Comparison of ENCODE assay signal across 26 mouse cellular contexts in the genomic region with DNA sequence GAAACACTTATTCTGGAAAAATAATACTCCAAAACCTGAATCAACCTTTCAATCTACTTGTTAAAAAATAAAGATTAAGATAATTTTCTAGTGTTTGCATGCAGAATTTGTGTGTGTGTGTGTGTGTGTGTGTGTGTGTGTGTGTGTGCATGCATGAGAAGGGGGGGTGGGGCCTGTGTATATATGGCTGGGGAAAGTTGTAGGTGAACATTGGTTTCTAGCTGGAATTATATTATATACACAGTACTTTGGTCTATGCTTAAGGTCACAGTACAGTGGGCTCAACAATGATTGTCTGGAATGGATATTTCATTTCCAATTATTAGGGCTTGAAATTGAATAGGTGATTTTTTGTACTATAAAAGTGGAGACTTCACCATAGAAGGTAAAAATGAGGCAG.
DNase-seq lines count a peak whose midpoint lies in the region; ATAC-seq and TF ChIP-seq lines count a peak whose summit lies in the region.
"Had no signal": no experiment of that assay in that cellular context is flagged by ENCODE, and none has a peak within 500 bp of the region (broad histone marks: within the 10 kb centered on the region; RNA-seq: fewer than 3 reads in every experiment).

No protein-coding gene starts in this region.

- no peak overlapping the region for H3K4me2 ChIP-seq in intestine, embryonic 15.5 days (replicated peaks)
- H3K4me2 ChIP-seq in intestine, postnatal 0 days (replicated peaks; ENCODE audit: low read depth) = no peak overlapping the region
- H3K4me2 ChIP-seq in lung, embryonic 16.5 days (ENCODE audit: low read depth, low read length) = no peak overlapping the region
- no peak overlapping the region for H3K4me2 ChIP-seq in midbrain, embryonic 16.5 days (ENCODE audit: low read length)
- H3K4me2 ChIP-seq: embryonic facial prominence, embryonic 12.5 days; forebrain, embryonic 12.5 days had no signal

- TF ChIP-seq CTCF in intestine, postnatal 0 days (IDR thresholded peaks at IDR 0.05; ENCODE audit: low read depth) = no peak

- ATAC-seq in intestine, embryonic 15.5 days = peak; percentile 62; the same call in 1 of the 2 replicates
- ATAC-seq in intestine, postnatal 0 days = no peak
- peak; percentile 73 for ATAC-seq in lung, embryonic 16.5 days (ENCODE audit: low read depth)
- ATAC-seq in midbrain, embryonic 16.5 days = no peak
- ATAC-seq: activated CD4-positive, CD25-positive, alpha-beta regulatory T cell, adult 4 months; CD4-positive, CD25-positive, alpha-beta regulatory T cell, adult 4 months; forebrain, embryonic 14.5 days; forebrain, embryonic 16.5 days; Patski had no signal

- no peak overlapping the region for H3K4me3 ChIP-seq in intestine, embryonic 15.5 days (replicated peaks)
- no peak overlapping the region for H3K4me3 ChIP-seq in intestine, postnatal 0 days (ENCODE audit: low read depth, low read length)
- H3K4me3 ChIP-seq in lung, embryonic 16.5 days (ENCODE audit: low read length) = no peak overlapping the region
- H3K4me3 ChIP-seq in midbrain, embryonic 16.5 days (ENCODE audit: low read depth, low read length) = no peak overlapping the region
- H3K4me3 ChIP-seq: embryonic facial prominence, embryonic 10.5 days; embryonic facial prominence, embryonic 12.5 days; erythroblast, embryonic 14.5 days; forebrain, embryonic 10.5 days; forebrain, embryonic 12.5 days had no signal

- no peaks in the 10 kb centered on the region for H3K27me3 ChIP-seq in intestine, embryonic 15.5 days (replicated peaks)
- no peaks in the 10 kb centered on the region for H3K27me3 ChIP-seq in intestine, postnatal 0 days (replicated peaks; ENCODE audit: control insufficient read depth, insufficient read depth, low read length)
- H3K27me3 ChIP-seq in lung, embryonic 16.5 days (ENCODE audit: control insufficient read depth, insufficient read depth, low read depth, low read length) = no peaks in the 10 kb centered on the region
- H3K27me3 ChIP-seq in midbrain, embryonic 16.5 days (ENCODE audit: control insufficient read depth, insufficient read depth, low read depth, low read length) = no peaks in the 10 kb centered on the region
- H3K27me3 ChIP-seq: CH12.LX; embryonic facial prominence, embryonic 12.5 days; forebrain, embryonic 12.5 days; Patski had no signal

- DNase-seq in lung, postnatal 14 days = no peak
- DNase-seq: adrenal gland, adult 8-10 months; adrenal gland, postnatal 14 days; adrenal gland, postnatal 36 days; B cell, adult 2 months; cerebellum, adult 11-12 months; cerebellum, adult 2 months; cerebellum, adult 9-10 months; cerebellum, postnatal 10 days; cerebellum, postnatal 25 days had no signal

- no peak overlapping the region for H3K9ac ChIP-seq in intestine, embryonic 15.5 days
- H3K9ac ChIP-seq in intestine, postnatal 0 days (ENCODE audit: low read depth, low read length) = no peak overlapping the region
- no peak overlapping the region for H3K9ac ChIP-seq in lung, embryonic 16.5 days (ENCODE audit: low read length)
- no peak overlapping the region for H3K9ac ChIP-seq in midbrain, embryonic 16.5 days (ENCODE audit: low read depth, low read length)
- H3K9ac ChIP-seq: embryonic facial prominence, embryonic 12.5 days; forebrain, embryonic 12.5 days had no signal

- H3K4me1 ChIP-seq in intestine, embryonic 15.5 days (replicated peaks) = no peaks in the 10 kb centered on the region
- H3K4me1 ChIP-seq in intestine, postnatal 0 days (replicated peaks; ENCODE audit: control insufficient read depth, insufficient read depth, low read length) = no peaks in the 10 kb centered on the region
- H3K4me1 ChIP-seq in lung, embryonic 16.5 days (replicated peaks; ENCODE audit: control insufficient read depth, insufficient read depth, low read length) = no peaks in the 10 kb centered on the region
- no peaks in the 10 kb centered on the region for H3K4me1 ChIP-seq in midbrain, embryonic 16.5 days (ENCODE audit: control insufficient read depth, insufficient read depth, low read length)
- H3K4me1 ChIP-seq: embryonic facial prominence, embryonic 10.5 days; embryonic facial prominence, embryonic 12.5 days; forebrain, embryonic 10.5 days; forebrain, embryonic 12.5 days had no signal

- no peaks in the 10 kb centered on the region for H3K9me3 ChIP-seq in intestine, embryonic 15.5 days
- H3K9me3 ChIP-seq in intestine, postnatal 0 days (ENCODE audit: control insufficient read depth) = no peaks in the 10 kb centered on the region
- no peaks in the 10 kb centered on the region for H3K9me3 ChIP-seq in lung, embryonic 16.5 days (ENCODE audit: control insufficient read depth, low read length)
- no peaks in the 10 kb centered on the region for H3K9me3 ChIP-seq in midbrain, embryonic 16.5 days (replicated peaks; ENCODE audit: control insufficient read depth, low read length, poor library complexity, severe bottlenecking)
- H3K9me3 ChIP-seq: embryonic facial prominence, embryonic 10.5 days; embryonic facial prominence, embryonic 12.5 days; forebrain, embryonic 10.5 days; forebrain, embryonic 12.5 days; G1E had no signal

- H3K36me3 ChIP-seq in intestine, embryonic 15.5 days = no peaks in the 10 kb centered on the region
- no peaks in the 10 kb centered on the region for H3K36me3 ChIP-seq in intestine, postnatal 0 days (ENCODE audit: control insufficient read depth, insufficient read depth)
- no peaks in the 10 kb centered on the region for H3K36me3 ChIP-seq in lung, embryonic 16.5 days (ENCODE audit: control insufficient read depth, insufficient read depth, low read length)
- no peaks in the 10 kb centered on the region for H3K36me3 ChIP-seq in midbrain, embryonic 16.5 days (ENCODE audit: control insufficient read depth, insufficient read depth, low read length)
- H3K36me3 ChIP-seq: embryonic facial prominence, embryonic 10.5 days; embryonic facial prominence, embryonic 12.5 days; forebrain, embryonic 10.5 days; forebrain, embryonic 12.5 days; G1E had no signal

- H3K27ac ChIP-seq in intestine, embryonic 15.5 days = no peak overlapping the region
- H3K27ac ChIP-seq in intestine, postnatal 0 days (ENCODE audit: low read depth, low read length) = no peak overlapping the region
- peak overlapping the region; percentile 44 for H3K27ac ChIP-seq in lung, embryonic 16.5 days (ENCODE audit: low read length)
- no peak overlapping the region for H3K27ac ChIP-seq in midbrain, embryonic 16.5 days (ENCODE audit: low read length)
- H3K27ac ChIP-seq: embryonic facial prominence, embryonic 10.5 days; embryonic facial prominence, embryonic 12.5 days; forebrain, embryonic 10.5 days; forebrain, embryonic 12.5 days had no signal

Comparison
In these comparisons a context has a peak if more than half of its experiments do, and no peak if none do; other contexts are left out.
1. ATAC-seq: peak in intestine, embryonic 15.5 days (single experiment) and lung, embryonic 16.5 days (single experiment); none in intestine, postnatal 0 days (single experiment) and midbrain, embryonic 16.5 days (single experiment).